Mouse (Mus musculus) left cerebral cortex, adult 9 months (tissue): ENCODE measurements at regions not wholly inside any gene's neighbourhood (a gene's known extent, or its start where the extent isn't known, plus 50 kb on each side); places are given as distances from the start of the nearest gene placed in this dataset.
"Not testable (repeated sequence)": the region's sequence is repeated elsewhere in the genome, so short reads cannot be mapped to it uniquely, and the experiment has no call there.

Experiments used
- DNase-seq, 2 experiments: peaks; one replicate each; pipeline ENCODE4 v3.0.0; 2022; ENCODE audit warnings: low spot score in 2 of 2

- no peak for DNase-seq
Observed at GRCm38 (mm10) chr2:109402556-109402955, 122.0 kb upstream of the Mettl15 start.

- no peak for DNase-seq
Observed at GRCm38 (mm10) chr2:109404262-109404661, 123.7 kb upstream of the Mettl15 start.

GRCm38 (mm10) chr2:109406591-109407079 lies 126.1 kb upstream of the Mettl15 start:
- no peak for DNase-seq

DNA sequence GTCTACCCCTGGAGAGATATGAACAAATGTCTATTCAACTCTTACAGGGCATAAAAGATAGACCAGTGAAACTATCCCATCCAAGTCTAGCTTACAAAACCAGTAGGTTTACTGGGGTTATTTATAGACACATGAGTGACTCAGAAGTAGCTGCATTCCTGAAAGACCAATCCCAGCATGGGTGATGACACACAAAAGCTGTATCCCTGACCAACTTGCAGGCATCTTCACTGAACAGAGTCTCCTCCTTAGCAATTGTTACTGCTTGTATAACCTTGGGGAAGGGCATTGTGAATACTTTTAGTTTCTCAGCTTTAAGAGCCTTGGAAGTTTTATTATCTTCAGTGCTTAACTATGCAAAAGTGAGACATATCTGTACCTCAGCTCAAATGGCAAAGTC lies 139.6 kb upstream of the Mettl15 start:
- no peak for DNase-seq

- no peak for DNase-seq
Observed at GRCm38 (mm10) chr2:109431183-109431582, 150.6 kb upstream of the Mettl15 start.

DNA sequence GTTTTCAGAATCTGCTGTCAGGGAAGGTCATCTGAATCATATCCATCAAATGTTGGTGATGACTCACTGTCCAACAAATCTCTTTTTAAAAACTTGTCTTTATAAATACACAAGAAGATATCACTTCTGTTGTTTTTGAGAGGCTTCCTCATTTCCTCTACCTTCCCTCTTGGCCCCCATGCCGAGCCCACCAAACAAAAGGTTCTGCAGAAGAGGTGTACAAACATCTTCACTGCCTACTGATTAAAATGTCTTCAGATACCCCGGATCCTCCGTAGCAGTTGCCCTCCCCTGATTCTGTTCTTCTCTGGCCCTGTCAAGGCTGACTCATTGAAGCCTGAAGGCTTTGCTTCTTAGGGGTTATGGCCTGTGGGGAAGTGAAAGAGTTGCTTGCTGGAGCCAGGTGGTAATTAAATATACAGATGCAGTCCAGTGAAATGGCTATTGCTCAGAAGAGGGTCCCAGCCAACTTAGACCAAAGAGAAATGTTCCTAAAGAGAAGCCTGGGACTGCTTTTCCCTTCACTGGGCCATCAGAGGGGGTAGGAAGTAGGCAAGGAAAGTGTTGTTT lies 162.1 kb upstream of the Mettl15 start:
- no peak for DNase-seq

- DNase-seq = no peak
Observed at GRCm38 (mm10) chr2:109443521-109444066, 163.0 kb upstream of the Mettl15 start.

- DNase-seq = not testable (repeated sequence)
Observed at GRCm38 (mm10) chr2:109462246-109462645, 181.7 kb upstream of the Mettl15 start.

DNA sequence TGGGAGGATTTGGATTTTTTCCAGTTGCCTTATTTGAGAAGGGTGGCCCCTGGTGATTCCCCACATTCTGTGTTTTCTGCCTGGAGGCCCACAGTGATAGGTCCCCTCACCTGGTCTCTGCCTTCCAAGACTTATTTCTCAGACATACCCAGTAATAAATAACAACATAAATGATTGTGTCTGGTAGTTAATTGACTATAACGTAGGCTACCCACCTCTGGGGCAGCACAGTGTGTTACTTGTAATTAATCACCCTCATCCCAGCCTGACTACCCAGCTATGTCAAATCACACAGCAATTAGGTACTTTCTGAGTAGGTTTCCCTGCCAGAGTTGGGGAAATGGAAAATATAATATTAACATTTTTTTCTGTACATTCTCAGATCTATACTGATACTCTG lies 190.2 kb upstream of the Bdnf start:
- DNase-seq = no peak

- DNase-seq = no peak
Observed at GRCm38 (mm10) chr2:109487591-109487990, 186.9 kb upstream of the Bdnf start.

GRCm38 (mm10) chr2:109502186-109502585 lies 172.3 kb upstream of the Bdnf start:
- peak in 1 of 2 experiments; percentile 21 for DNase-seq

- no peak for DNase-seq
Observed at GRCm38 (mm10) chr2:109504906-109505305, 169.6 kb upstream of the Bdnf start.

DNA sequence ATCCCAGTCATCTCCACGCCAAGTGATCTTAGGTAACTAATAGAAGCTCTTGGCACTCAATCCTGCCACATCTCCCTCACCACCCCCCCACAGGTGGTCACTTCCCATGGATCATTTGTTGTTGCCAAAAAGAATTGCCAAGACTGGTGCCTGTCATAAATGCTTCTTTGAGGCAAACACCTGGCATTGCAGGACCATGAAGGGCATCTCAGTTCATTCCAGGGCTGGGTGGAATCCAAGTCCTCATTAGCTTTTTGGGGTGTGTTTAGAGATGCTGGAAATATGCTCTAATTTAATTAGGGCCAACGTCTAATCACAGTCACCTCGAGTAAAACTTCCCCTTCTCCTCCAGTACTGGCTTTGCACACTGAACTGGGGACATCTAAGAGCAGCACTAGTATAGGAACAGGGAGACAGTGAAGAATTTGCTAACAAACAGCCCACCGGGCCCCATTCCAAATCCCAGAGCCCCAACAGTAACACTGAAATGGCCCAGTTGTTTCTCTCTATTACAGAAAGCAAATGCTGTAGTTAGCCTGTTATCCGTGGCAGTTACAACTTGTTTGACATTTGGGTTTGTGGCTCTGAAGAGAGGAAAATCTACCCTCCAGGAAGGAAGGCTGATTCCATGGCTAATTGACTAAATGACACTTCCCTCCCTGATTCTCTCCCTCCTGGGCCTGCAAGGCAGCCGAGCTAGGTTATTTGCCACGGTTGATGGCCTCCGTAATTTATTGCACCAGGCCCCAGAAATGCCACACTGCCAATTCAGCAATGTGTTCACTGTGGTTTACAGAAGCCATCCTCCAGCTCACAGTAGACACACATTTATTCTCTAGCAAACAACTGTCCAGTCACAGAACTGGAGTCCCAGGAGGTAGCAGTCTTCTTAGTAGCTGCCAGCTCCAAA lies 164.2 kb upstream of the Bdnf start:
- DNase-seq = no peak

DNA sequence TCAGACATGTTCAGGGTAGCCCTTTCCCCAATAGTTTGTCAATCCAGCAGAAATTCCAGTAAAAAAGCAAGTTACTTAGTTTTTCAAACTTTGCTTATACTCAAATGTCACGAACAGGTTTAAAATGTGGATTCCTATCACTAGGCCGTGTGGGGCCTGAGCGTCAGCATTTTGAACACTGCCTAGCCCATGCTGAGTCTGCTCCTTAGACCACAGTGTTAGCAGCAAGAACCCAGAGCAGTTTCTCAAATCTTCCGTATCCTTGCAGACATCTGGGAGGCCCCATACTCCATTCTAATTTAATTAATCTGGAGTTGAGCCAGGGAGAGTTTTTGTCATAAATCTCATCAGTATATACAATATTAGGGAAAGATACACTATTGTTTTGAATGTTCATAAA lies 163.4 kb upstream of the Bdnf start:
- no peak for DNase-seq

DNA sequence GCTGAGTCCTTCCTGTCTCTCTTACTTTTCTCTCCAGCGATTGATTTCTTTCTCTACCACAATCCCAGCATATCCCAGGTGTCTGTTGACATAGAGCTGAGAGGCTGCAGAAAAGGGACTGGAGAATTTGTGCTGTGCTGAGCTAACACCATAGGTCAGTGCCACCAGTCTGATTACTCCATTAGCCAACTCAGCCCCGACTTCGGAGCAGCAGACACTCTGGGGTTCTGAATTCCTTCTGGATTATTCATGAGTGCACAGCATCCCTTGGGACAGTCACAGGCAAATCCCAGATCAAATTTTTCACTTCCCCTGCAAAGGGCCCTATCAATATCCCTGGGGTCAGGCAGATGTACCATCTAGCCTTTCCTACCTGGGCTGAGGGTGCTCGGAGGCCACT lies 155.2 kb upstream of the Bdnf start:
- no peak for DNase-seq

- DNase-seq = no peak
Observed at GRCm38 (mm10) chr2:109520471-109520870, 154.0 kb upstream of the Bdnf start.

DNA sequence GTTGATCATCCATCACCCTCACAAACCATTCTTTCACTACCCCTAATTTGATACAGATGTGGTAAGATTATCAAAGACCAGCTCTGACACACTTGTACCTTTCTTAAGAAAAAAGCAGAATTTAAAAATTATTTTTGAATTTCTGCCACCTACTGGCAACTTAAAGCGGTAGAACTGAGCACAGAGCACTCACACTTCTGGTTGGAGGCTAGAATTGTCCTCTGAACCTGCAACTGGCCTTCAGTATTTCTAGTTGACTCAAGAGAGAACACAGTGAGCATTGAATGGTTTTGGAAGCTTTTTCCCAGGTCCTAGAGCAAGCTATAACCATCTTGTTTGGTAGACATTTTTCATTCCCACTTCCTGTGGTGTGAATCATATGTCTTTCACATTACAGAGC lies 135.0 kb upstream of the Bdnf start:
- no peak for DNase-seq

GRCm38 (mm10) chr2:109546486-109547115 lies 127.9 kb upstream of the Bdnf start:
- DNase-seq = no peak

DNA sequence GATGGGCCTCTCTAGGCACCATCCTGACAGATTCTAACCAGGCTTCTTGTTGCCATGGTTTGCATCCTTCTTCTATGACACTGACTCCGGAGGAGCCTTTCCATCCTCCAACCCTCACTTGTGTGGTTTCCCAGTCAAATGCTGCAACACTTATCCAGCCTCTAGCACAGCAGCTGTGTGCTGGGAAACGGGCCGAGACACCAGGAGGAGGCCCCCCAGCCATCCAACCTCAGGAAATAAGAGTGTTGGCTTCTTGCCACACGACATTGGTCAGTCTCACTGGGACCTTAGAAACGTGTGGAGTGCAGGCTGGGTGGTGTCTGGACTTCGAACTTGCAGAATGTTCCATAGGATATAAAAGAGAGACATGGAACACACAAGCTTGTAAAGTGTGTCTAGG lies 119.9 kb upstream of the Bdnf start:
- DNase-seq = no peak

- peak; percentile 11 to 16 for DNase-seq
Observed at GRCm38 (mm10) chr2:109559088-109560030, 115.1 kb upstream of the Bdnf start.

DNA sequence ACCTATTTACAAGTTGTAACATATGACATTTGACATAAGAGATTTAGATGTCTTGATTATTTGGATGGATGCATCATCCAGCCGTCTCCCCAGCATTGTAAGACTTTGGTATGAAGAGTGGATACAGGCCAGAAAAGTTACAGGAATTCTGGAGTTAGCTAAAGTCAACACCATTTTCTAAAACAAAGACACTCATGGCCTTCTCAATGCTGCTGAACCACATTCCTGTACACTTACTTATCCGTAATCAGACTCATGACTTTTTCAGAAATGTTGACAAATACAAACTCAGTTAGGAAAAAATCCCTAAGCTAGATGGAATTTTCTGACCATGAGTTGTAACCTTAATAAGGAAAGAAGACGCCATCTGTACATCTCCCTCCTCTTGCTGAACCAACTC lies 111.5 kb upstream of the Bdnf start:
- DNase-seq = no peak
